Mouse (Mus musculus): ENCODE data around the gene Susd4. TPM values are rescaled to one million over a fixed set of nuclear protein-coding genes. Genes with fewer than 3 reads are reported as not detected.
A peak's percentile ranks its signal among the peaks of the same experiment; 100 is the strongest.

Gene Susd4
- total RNA-seq, 1 experiment from 2014 or later = not detected

DNA sequence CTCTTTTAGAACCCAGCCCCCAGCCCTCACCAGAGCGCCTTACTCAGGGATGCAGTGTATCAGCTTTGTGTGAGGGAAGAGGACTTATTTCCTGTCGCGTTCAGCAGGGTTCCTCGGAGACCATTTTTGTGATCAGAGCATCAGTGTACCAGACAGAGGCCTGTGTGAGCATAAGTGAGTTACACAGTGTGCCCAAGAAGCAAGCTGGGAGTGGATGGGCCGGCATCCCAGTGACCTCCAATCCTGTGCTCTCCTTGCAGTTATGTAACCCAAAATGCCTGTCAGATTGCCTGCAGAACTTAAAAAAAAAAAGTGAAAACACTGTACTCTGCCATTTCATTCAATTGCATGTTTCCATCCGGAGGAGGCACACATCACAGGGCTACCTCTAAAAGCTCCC is 76.4 kb downstream of the Susd4 start:
- no peak for ATAC-seq (ENCODE audit: extremely low read depth, insufficient number of reproducible peaks, low FRiP score, poor library complexity, severe bottlenecking)

DNA sequence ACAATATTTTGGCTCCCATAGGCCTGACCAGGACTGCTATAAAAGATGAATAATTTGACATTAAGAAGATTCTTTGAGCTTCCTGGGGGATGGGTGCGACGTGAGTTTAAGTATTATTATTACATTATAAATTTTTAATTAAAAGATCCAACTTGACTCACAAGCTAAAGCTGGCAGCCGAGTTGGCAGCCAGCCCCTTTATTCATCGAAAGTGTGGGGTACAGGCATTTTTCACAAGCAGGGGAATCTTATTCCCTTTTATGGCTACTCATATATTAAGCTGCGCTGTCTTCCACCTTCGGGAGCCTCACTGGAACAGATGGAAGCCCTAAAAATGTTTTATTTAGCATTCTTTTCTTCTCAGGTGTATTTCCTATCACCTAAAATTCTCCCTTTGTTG is 76.9 kb downstream of the Susd4 start:
- no peak for ATAC-seq (ENCODE audit: extremely low read depth, insufficient number of reproducible peaks, low FRiP score, poor library complexity, severe bottlenecking)

DNA sequence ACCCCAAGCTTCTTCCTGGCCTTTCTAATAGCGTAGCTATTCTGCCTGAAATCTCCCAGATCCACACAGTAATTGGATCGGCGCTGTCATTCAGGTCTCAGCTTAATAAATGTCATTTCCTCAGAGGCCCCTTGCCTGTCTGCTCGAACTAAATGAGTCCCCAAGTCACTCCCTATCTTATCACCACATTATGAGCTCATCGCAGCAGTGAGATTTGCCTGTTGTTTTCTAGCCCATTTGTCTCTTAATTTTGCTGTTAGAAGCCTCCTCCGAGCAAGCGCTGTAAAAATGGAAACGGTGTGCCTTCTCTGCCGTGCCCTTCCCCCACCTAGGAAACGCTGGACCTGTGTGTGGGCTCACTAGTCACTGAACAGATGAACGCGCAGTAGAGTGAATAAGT is 85.9 kb downstream of the Susd4 start:
- no peak for ATAC-seq (ENCODE audit: extremely low read depth, insufficient number of reproducible peaks, low FRiP score, poor library complexity, severe bottlenecking)

DNA sequence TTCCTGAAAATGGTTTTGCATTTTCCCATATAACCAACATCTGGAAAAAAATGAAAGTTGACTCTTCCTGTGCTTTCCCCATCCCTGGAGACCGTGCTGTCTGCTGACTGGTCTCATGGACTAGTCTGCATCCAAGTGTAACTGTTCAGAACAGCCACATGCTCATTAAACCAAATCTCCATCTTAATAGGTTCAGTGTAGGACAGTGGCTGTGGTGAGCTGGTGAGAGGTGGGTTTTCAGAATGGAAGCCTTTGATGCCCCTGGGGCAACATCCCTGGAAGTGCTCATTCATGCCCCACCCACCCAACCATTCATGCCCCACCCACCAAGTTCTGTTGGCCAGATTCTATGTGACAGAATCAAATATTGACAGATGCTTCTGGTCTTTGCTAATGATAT is 86.4 kb downstream of the Susd4 start:
- no peak for ATAC-seq (ENCODE audit: extremely low read depth, insufficient number of reproducible peaks, low FRiP score, poor library complexity, severe bottlenecking)

DNA sequence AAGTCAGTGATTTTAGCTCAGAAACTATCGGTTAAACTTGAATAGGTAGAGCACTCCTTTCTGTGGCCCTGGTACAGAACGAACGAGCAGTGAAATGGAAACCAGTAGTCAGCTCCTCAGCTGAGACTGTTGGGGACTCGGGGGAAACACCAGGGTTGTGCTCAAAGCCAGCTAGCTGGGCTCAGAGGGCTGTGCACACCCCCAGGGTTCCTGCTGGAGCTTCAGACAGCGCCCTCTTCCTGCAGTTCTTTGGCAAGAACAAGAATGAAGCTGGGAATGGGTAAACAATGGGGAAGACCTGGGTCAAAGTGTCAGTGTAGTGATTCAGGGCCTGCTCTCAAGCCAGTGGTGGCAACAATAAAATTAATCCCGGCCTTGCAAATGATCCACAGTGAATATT is 88.5 kb downstream of the Susd4 start:
- no peak for ATAC-seq (ENCODE audit: extremely low read depth, insufficient number of reproducible peaks, low FRiP score, poor library complexity, severe bottlenecking)

DNA sequence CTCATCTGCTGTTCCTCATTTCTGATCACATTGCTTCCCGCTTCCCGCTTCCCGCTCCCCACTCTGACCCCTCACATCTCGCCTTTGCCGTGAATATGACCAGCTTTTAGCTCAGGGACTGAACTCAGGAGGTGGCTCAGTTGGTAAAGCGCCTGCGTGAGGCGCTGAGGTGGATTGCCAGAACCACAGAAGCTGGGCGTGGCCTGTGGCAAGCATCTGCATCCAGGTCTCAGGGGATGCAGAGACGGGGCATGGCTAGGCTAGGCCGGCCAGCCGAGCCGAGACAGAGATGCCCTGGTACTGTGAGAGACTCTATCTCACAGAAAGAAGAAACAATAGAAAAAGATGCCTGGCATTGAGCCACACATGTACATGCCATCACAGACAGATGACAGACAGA is 93.0 kb downstream of the Susd4 start:
- ATAC-seq (ENCODE audit: extremely low read depth, insufficient number of reproducible peaks, low FRiP score, poor library complexity, severe bottlenecking) = no peak

DNA sequence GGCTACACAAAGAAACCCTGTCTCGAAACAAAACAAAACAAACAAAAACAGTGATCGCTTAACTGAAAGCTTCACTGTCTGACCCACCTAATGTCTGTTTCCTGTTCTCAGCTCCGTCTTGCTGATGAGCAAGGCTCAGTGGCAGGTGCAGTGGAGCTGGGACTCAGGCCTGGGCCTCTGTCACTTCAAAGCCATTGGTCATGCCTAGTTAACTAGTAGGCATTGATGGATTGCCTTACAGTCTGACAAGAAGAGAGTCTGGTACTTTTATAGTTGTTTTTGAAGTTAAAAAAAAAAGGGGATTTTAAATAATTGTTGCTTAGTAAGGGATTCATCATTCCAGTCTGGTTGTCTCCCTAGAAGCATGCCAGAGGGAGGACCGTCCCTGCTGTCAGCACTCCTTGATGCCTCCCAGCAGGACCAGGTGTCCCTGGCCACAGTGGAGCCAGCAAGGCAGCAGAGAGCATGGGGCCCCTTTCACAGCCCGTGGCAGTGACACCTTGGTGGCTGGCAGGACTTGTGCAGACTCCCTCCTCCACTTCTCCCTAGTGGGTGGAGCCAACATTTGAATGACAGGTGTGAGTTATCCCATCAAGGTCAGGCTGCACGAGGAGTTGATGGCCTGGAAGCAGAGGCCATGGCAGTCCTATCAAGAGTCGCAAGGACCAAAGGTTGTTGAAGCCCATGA is 98.2 kb downstream of the Susd4 start:
- no peak for ATAC-seq (ENCODE audit: extremely low read depth, insufficient number of reproducible peaks, low FRiP score, poor library complexity, severe bottlenecking)

DNA sequence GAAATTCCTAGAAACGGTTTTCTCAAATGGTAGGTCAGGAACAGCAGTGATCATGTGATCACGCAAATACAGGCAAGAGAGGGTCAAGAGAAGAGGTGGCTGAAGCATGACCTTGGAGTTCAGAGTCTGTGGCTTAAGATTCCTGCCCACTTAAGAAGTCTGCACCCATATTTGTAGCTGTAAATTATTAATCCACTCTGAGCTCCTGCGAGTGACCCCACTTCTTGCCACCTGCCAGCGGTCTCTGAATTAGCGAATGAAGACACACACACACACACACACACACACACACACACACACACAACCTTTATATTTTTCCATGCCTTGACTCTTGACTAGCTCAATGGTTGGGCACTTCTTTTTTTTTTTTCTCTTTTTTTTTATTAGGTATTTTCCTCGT is 99.7 kb downstream of the Susd4 start:
- ATAC-seq (ENCODE audit: extremely low read depth, insufficient number of reproducible peaks, low FRiP score, poor library complexity, severe bottlenecking) = no peak

DNA sequence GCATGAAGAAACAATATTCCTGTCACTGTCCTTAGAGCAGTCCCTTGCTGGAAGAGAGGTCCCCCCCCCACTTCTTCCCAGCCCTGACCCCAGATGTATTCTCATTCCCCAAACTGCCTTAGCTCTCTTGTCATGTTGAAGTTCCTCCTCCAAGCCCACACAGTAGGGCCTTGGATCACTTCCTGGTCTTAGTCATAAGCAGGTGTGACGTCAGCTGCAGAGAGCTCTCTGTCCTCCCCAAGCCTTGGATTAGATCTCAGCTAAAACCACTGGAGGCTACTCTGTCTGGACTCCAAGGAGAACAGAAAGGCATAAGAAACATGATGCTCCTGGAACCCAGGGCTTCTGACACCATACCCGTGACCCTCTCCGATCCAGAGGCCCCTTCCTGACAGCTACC is 104.2 kb downstream of the Susd4 start:
- peak; percentile 60; the same call in 1 of the 2 replicates for ATAC-seq (ENCODE audit: extremely low read depth, insufficient number of reproducible peaks, low FRiP score, poor library complexity, severe bottlenecking)

DNA sequence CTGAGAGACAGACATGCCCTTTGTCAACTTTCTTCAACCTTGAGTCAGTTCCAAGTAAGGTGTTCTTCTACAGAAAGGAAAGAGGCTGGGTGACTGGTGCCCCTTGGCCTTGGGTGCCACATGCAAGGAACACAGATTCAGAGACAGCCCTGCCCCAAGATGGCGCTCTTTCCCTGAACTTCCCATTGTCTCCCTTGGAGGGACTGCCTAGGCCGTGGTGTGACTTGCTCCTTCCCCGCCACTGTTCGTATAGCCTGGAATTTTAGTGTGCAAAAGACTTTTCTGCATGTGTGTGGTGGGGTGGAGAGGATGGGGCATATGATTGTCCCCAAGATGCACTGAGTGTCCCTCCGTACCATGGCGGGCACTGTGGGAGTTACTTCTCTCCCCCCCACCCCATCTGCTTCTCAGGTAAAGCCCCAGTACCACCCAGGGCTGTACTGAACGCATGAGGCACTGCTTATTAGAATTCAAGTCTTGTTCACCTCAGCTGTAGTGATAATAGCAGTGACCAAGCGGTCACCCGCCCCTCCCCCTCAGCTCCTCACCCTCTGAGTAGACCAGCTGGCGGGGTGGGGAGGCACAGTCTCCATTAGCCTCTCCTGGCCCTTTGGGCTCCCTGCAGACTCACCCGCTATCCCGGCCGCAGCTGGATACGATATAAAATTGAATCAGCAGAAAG is 104.9 kb downstream of the Susd4 start:
- ATAC-seq (ENCODE audit: extremely low read depth, insufficient number of reproducible peaks, low FRiP score, poor library complexity, severe bottlenecking) = peak; percentile 48; the same call in 1 of the 2 replicates

DNA sequence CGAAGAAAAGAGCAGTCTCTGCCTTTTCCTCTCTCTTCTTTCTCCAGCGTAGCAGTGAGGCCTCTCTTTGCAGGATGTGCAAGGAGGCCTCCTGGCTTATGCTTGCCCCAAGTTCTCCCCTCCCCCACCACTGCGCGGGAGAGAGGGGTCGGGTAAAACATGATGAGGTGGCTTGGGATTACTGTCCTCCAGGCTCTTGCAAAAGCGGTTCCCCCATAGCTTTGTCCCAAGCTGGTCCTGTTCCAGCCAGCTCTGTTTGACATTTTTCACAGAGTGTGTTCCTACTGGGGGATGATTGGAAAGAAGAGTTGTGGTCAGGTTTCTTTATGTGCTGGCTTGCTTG is 105.4 kb downstream of the Susd4 start:
- no peak for ATAC-seq (ENCODE audit: extremely low read depth, insufficient number of reproducible peaks, low FRiP score, poor library complexity, severe bottlenecking)

DNA sequence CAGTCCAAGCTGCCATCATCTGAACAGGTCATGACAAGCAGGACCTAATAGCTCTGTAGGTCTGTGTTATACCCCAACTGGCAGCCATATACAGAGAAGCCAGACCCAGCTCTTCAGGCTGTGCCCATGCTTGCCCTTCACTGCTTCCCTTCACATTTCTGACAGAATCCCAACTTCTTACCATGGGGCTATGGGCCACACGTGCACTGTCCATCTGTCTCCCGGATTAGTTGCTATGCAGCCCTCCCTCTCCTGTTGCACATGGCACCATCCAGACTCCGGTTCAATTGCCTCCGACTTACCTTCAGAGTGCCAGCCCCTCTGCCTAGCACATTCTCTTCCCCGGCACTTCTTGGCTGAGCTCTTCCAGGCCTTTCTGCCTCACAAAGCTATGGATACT is 114.5 kb downstream of the Susd4 start:
- no peak for ATAC-seq (ENCODE audit: extremely low read depth, insufficient number of reproducible peaks, low FRiP score, poor library complexity, severe bottlenecking)

DNA sequence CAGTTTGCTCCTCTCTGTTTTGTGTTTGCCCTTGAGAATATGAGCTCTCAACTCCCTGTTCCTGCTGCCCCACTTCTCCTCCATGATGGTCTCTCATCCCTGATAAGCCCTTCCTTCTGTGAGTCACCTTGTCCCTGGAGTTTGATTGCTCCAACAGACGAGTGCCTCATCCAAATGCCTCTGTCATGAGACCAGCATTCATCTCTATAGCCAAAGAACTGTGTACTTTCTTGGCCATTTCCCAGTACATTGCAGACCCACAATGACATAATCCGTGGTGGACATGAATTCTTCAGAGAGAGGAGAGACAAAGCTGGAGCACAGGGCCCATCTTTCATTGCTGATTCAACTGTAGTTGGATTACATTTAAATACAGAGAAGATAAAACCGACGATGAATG is 115.1 kb downstream of the Susd4 start:
- ATAC-seq (ENCODE audit: extremely low read depth, insufficient number of reproducible peaks, low FRiP score, poor library complexity, severe bottlenecking) = no peak

DNA sequence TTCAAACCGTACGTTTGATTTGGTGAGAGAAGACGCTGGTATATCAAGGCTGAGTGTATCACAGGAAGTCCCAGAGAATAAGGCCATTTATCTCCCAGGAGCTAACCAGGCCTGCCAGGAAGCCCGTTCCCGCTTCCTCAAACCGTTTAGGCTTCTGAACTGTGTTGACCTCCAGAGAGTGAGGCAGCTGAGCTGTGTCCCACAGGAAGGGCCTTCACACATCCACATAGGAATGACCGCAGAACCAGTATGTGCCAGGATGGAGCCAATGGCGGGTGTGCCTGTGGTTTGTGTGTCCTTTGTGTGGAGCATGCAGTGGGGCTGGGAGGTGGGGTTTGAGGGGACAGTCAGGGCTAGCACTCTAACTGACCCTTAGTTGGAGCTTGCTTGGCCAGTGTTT is 117.6 kb downstream of the Susd4 start:
- ATAC-seq (ENCODE audit: extremely low read depth, insufficient number of reproducible peaks, low FRiP score, poor library complexity, severe bottlenecking) = no peak

DNA sequence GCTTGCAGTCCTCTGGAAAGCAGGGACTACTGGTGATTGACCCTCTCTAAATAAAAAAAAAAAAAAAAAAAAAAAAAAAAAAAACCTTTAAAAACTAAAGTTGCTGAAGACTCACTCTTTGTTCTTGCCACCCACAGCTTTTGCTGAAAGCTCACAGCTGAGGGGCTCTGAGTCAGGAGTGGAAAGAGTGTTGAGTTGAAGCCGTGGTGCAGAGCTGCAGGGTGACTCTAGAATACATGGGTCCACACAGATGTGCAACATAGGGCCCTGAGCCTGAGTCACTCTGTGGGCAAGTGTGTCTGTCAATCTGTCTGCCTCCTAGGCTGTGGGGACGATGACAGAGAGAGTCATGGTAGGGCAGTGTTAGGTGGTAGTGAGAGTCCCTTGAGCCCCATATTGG is 119.0 kb downstream of the Susd4 start:
- no peak for ATAC-seq (ENCODE audit: extremely low read depth, insufficient number of reproducible peaks, low FRiP score, poor library complexity, severe bottlenecking)

DNA sequence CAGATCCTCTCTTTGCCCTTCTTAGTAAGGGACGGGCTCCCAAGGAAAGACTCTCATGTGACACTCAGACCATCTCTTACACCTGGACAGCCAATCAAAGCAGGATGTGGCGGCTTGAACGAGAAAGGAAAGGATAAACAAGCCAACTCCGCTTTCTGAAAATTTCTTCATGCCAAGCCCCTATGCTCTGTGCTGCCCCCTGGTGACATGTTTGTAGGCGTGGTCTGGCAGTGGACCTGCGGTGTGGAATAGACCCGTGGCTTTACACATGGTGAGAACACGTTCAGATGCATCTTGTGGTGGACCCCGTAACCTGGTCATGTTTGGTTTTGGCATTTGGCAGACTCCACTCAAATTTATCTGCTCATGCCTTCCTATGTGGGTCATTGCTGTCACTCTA is 132.0 kb downstream of the Susd4 start:
- peak; percentile 66; the same call in 1 of the 2 replicates for ATAC-seq (ENCODE audit: extremely low read depth, insufficient number of reproducible peaks, low FRiP score, poor library complexity, severe bottlenecking)

DNA sequence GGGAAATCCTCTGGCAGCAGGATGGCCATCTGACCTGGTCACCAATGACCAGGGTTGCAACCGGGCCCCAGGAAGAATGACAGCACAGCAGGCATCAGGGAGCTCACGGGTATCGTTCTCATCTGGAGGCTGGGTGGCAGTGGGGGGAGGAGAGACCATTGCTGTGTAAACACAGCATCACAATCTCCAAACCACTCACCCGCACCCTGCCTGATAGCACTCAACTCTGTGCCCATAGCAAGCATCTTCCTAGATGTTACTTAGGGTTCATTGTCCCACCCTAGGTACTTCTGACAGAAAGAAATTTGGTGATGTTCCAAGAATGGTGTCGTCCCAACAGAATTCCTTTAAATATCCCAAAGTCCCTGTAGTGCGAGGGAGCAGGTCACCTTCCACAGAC is 133.4 kb downstream of the Susd4 start:
- ATAC-seq (ENCODE audit: extremely low read depth, insufficient number of reproducible peaks, low FRiP score, poor library complexity, severe bottlenecking) = 0 out of 2 replicates have a peak, but pooled peaks have one; percentile 13

DNA sequence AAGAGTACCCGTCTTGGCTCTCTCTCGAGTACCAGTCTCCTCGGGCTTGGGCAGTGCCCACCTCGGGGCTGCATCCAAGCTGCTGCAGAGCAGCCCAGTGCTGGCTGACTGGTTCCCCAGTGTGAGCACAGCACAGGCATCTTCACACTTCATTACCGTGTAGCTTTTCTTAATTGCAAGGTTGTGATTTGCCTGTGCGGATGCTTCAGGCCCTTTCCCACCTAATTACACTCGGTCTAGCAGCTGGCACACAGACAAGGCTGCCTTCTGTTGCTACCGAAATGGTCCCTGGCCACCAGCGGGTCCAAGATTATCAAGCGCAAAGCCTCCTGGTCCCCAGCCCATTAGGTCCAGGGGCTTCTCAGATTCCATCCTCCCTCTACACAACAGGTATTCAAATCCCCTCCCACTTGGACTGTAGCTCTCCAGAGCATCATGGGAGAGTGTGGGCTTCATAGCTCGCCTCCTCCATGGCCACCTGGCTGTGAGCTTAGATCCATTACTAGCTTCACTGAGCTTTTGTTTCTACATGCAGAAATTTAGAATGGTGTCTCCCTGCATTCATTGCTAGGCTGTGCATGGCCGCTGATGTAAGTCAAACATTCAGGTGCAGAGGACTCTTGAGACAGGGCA is 134.0 kb downstream of the Susd4 start:
- ATAC-seq (ENCODE audit: extremely low read depth, insufficient number of reproducible peaks, low FRiP score, poor library complexity, severe bottlenecking) = no peak

DNA sequence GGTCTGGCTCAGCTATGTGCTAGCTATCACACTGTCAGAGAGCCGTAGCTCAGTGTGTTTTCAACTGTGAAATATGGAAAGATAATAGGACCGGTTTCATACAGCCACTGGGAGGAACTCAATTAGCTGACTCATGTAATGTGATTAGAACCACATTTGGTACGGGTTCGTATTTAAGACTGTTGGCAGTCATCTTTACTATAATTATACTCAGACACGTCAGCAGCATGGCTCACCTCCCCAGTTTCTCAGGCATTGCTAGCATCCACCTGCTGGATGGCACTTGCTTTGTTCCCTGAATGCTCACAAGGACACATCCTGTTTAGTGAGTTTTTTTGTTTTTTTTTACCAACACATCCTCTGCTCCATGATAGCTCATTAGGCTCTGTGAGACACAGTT is 138.4 kb downstream of the Susd4 start:
- ATAC-seq (ENCODE audit: extremely low read depth, insufficient number of reproducible peaks, low FRiP score, poor library complexity, severe bottlenecking) = no peak

DNA sequence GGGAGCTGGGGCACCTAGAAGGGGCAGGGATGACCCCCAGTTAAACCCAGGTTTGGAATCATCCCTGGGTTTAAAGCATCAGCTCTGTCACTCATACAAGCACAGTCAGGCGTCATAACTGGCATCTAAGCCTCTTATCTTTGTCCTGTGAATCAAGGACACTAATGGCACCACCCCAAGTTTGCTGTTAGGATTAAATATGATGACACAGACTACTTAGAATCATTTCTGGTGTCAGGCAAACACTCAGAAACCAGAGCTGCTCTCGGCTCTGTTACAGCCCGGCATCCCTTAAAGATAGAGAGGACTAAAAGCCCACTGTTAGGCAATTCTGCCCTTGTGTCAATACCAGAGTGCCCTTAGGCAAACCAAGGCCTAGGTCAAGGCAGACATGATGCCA is 139.2 kb downstream of the Susd4 start:
- ATAC-seq (ENCODE audit: extremely low read depth, insufficient number of reproducible peaks, low FRiP score, poor library complexity, severe bottlenecking) = no peak
